Mouse (Mus musculus): ENCODE measurements around the gene Myo18b.
A peak's percentile ranks its signal among the peaks of the same experiment; 100 is the strongest.

The Myo18b gene

GRCm38 (mm10) chr5:112807629-112808028 lies 88.5 kb downstream of the Myo18b start:
- no peak for DNase-seq (ENCODE audit: inconsistent ontology term)

- no peak for DNase-seq (ENCODE audit: inconsistent ontology term)
Measured at GRCm38 (mm10) chr5:112796086-112796485, 100.1 kb downstream of the Myo18b start.

GRCm38 (mm10) chr5:112791792-112792780 lies 104.1 kb downstream of the Myo18b start:
- no peak for DNase-seq (ENCODE audit: inconsistent ontology term)

GRCm38 (mm10) chr5:112790376-112791111 lies 105.6 kb downstream of the Myo18b start:
- DNase-seq (ENCODE audit: inconsistent ontology term) = no peak

GRCm38 (mm10) chr5:112788441-112788840 lies 107.7 kb downstream of the Myo18b start:
- DNase-seq (ENCODE audit: inconsistent ontology term) = no peak

- DNase-seq (ENCODE audit: inconsistent ontology term) = no peak
Measured at GRCm38 (mm10) chr5:112786788-112787187, 109.4 kb downstream of the Myo18b start.

- DNase-seq (ENCODE audit: inconsistent ontology term) = no peak
Measured at GRCm38 (mm10) chr5:112786031-112786430, 110.1 kb downstream of the Myo18b start.

GRCm38 (mm10) chr5:112781719-112782118 lies 114.4 kb downstream of the Myo18b start:
- no peak for DNase-seq (ENCODE audit: inconsistent ontology term)

- DNase-seq (ENCODE audit: inconsistent ontology term) = no peak
Measured at GRCm38 (mm10) chr5:112781231-112781630, 114.9 kb downstream of the Myo18b start.

- DNase-seq (ENCODE audit: inconsistent ontology term) = peak; percentile 63
Measured at GRCm38 (mm10) chr5:112780383-112780782, 115.8 kb downstream of the Myo18b start.

GRCm38 (mm10) chr5:112776781-112777405 lies 119.3 kb downstream of the Myo18b start:
- no peak for DNase-seq (ENCODE audit: inconsistent ontology term)

- no peak for DNase-seq (ENCODE audit: inconsistent ontology term)
Measured at GRCm38 (mm10) chr5:112773429-112773828, 122.7 kb downstream of the Myo18b start.

- DNase-seq (ENCODE audit: inconsistent ontology term) = no peak
Measured at GRCm38 (mm10) chr5:112771376-112771901, 124.7 kb downstream of the Myo18b start.

- no peak for DNase-seq (ENCODE audit: inconsistent ontology term)
Measured at GRCm38 (mm10) chr5:112769721-112770119, 126.4 kb downstream of the Myo18b start.

- DNase-seq (ENCODE audit: inconsistent ontology term) = no peak
Measured at GRCm38 (mm10) chr5:112769020-112769720, 127.0 kb downstream of the Myo18b start.

GRCm38 (mm10) chr5:112768556-112768955 lies 127.6 kb downstream of the Myo18b start:
- DNase-seq (ENCODE audit: inconsistent ontology term) = no peak

- peak; percentile 81 for DNase-seq (ENCODE audit: inconsistent ontology term)
Measured at GRCm38 (mm10) chr5:112761415-112762075, 134.6 kb downstream of the Myo18b start.

- no peak for DNase-seq (ENCODE audit: inconsistent ontology term)
Measured at GRCm38 (mm10) chr5:112755581-112755980, 140.6 kb downstream of the Myo18b start.

- DNase-seq (ENCODE audit: inconsistent ontology term) = no peak
Measured at GRCm38 (mm10) chr5:112749634-112750033, 146.5 kb downstream of the Myo18b start.

GRCm38 (mm10) chr5:112748001-112748719 lies 148.0 kb downstream of the Myo18b start:
- DNase-seq (ENCODE audit: inconsistent ontology term) = peak; percentile 50
